Mouse (Mus musculus) liver, postnatal 0 days (tissue): Measurements from ENCODE around the gene Dpep2nb. TPM values are rescaled to one million over a fixed set of nuclear protein-coding genes. Genes with fewer than 3 reads are reported as not detected.
A peak's percentile ranks its signal among the peaks of the same experiment; 100 is the strongest.
"Not testable (repeated sequence)": the region's sequence is repeated elsewhere in the genome, so short reads cannot be mapped to it uniquely, and the experiment has no call there.

Experiments used
- ATAC-seq: fragments of 200-750 bp; cut with Nextera tagmentation; 2 replicates; pipeline ENCODE4 v1.8.0; 2017; ENCODE audit warnings: mild to moderate bottlenecking, moderate library complexity
- DNase-seq: peaks from one replicate; pipeline ENCODE4 v3.0.0-alpha.2; 2016
- H3K27ac ChIP-seq: fragments of 300-500 bp; sonication (generic); 2 replicates; pipeline ENCODE4 v1.5.1; 2014; ENCODE audit warnings: antibody characterized with exemption, moderate library complexity, mild to moderate bottlenecking, low read depth
- H3K27me3 ChIP-seq: fragments of 300-500 bp; sonication (generic); 2 replicates; pipeline ENCODE4 v1.6.1; 2014; ENCODE audit warnings: low read length, control low read depth, mixed read lengths; ENCODE audit not compliant: insufficient read depth
- H3K36me3 ChIP-seq: fragments of 300-500 bp; sonication (generic); replicated peaks from 2 replicates; pipeline ENCODE4 v1.6.1; 2014; ENCODE audit warnings: mild to moderate bottlenecking, control low read depth, low read length, moderate library complexity, mixed read lengths; ENCODE audit not compliant: insufficient read depth
- H3K4me1 ChIP-seq: fragments of 300-500 bp; sonication (generic); 2 replicates; pipeline ENCODE4 v1.6.1; 2014; ENCODE audit warnings: antibody characterized with exemption, mild to moderate bottlenecking, control low read depth; ENCODE audit not compliant: insufficient read depth
- H3K4me2 ChIP-seq: fragments of 300-500 bp; sonication (generic); 2 replicates; pipeline ENCODE4 v1.6.1; 2014; ENCODE audit warnings: low read depth, mild to moderate bottlenecking, low read length, moderate library complexity, mixed read lengths
- H3K4me3 ChIP-seq: fragments of 300-500 bp; sonication (generic); 2 replicates; pipeline ENCODE4 v1.5.1; 2014; ENCODE audit warnings: low read depth, low read length
- H3K9ac ChIP-seq: fragments of 300-500 bp; sonication (generic); replicated peaks from 2 replicates; pipeline ENCODE4 v1.6.1; 2014; ENCODE audit warnings: mild to moderate bottlenecking, moderate library complexity
- H3K9me3 ChIP-seq: fragments of 300-500 bp; sonication (generic); 2 replicates; pipeline ENCODE4 v1.6.1; 2016; ENCODE audit warnings: mild to moderate bottlenecking, control low read depth, low read length, mixed read lengths
- CTCF ChIP-seq: sonication (generic); IDR thresholded peaks from 2 replicates; pipeline ENCODE4 v1.5.1; 2016; ENCODE audit warnings: antibody characterized with exemption, low read depth
- EP300 ChIP-seq: IDR thresholded peaks from 2 replicates; pipeline ENCODE4 v1.6.1; 2016; ENCODE audit warnings: antibody characterized with exemption, low read depth, mild to moderate bottlenecking
- WGBS: fragments of 180-500 bp; shearing (Covaris S2); extraction: QIAGEN DNeasy Blood & Tissue Kit; methylation state at CpG from one replicate; pipeline ENCODE4 v1.1.7; 2014; ENCODE audit not compliant: insufficient replicate concordance; 5-methylcytosine and 5-hydroxymethylcytosine counted together
- polyA plus RNA-seq: library from polyadenylated mRNA; unstranded; fragments of >200 nt; fragmentation: Nextera tagmentation; extraction: Ambion mirVana; gene quantifications from 2 replicates; pipeline ENCODE4 v1.2.1, GENCODE M21; 2015

Dpep2nb gene
- polyA plus RNA-seq, 1 experiment from 2014 or later, result not detected

DNA sequence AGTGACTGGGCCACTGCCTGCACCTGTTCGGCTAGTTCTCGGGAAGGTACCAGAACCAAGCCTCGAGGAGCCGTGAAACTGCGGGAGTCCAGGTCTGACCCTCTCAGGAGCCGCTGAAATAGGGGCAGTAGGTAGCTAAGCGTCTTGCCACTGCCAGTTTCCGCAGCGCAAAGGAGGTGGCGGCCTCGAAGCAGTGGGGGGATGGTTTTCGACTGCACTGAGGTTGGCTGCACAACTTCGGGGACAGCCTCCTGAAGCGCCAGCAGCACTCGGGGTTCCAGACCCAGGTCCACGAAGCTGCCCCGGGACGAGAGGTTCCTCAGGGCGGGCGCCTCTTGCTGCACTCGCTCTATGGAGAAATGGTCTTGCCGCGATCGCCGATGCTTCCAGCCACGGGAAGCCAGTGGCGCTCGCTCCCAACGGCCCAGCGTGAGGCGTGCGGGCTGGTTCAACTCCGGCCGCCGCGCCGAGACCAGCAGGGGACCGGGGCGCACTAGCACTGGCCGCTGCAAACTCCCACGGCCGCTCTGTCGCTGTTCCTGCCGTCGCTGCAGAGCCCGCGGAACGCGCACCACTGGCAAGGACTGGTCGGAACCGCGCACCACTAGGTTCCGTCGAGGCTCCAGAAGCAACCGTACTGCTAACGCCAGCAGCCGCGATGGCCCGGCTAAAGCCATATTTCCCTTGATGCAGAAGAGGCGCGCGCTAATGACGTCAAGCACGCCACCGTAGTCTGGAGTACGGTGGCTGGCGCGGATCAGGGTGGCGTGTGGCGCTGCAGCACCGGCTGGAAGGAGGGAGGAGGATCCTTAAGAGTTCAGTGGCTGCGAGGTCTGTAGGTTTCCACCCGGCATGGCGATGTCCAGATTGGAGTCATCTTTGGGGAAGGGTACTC lies 5.2 kb upstream of the Dpep2nb start:
- Histone ChIP-seq H3K4me1 (peaks cover 18% of the 10 kb centered on the region), H3K9ac (peak overlapping the region; percentile 80), H3K9me3 (no peaks in the 10 kb centered on the region), H3K27ac (peak overlapping the region; percentile 82), H3K4me3 (peak overlapping the region; percentile 72), H3K4me2 (peak overlapping the region; percentile 94), H3K36me3 (no peaks in the 10 kb centered on the region), H3K27me3 (no peaks in the 10 kb centered on the region)
- TF ChIP-seq EP300, result peak; percentile 37; the same call in 1 of the 2 replicates
- TF ChIP-seq CTCF, result no peak; the same call in 1 of the 2 replicates
- peak; percentile 92 for ATAC-seq
- DNase-seq, result peak; percentile 94
- under 1% methylated on average over 68 of the region's 74 CpGs for WGBS

GRCm38 (mm10) chr8:106007891-106008290 lies 2.1 kb upstream of the Dpep2nb start:
- peaks cover 18% of the 10 kb centered on the region for H3K4me1 ChIP-seq
- ATAC-seq, result not testable (repeated sequence)

DNA sequence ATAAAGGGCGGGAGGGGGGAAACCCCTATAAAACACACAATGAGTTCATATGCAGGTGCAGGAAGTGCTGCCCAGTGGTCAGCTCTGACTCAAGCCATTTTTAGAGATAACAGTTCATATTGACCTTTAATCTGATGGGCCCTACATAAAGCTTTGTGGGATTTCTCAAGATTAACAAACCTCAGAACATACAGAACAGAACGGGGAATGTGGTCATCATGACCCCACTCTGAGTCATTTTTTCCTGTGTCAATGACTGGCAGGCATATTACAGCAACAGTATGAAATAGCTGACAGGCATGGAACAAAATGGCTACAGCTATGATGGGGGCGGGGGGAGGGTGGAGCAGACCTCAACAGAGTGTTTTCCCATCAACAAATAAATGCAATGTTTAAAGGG lies 1.4 kb upstream of the Dpep2nb start:
- no peak overlapping the region for H3K4me2 ChIP-seq
- H3K27ac ChIP-seq, result 0 out of 2 replicates have a peak overlapping the region, but pooled peaks have one; percentile 58
- ATAC-seq, result peak; percentile 35
- peak; percentile 32 for DNase-seq
- H3K4me1 ChIP-seq, result peaks cover 18% of the 10 kb centered on the region
- WGBS, result 53% methylated on average over 3 of the region's 3 CpGs
- no peaks in the 10 kb centered on the region for H3K27me3 ChIP-seq
- H3K36me3 ChIP-seq, result no peaks in the 10 kb centered on the region
- TF ChIP-seq EP300 (peak; percentile 91), CTCF (no peak)
- no peak overlapping the region for H3K4me3 ChIP-seq
- no peak overlapping the region for H3K9ac ChIP-seq
- H3K9me3 ChIP-seq, result no peaks in the 10 kb centered on the region

More at GRCm38 (mm10) chr8:106007891-106008290, 2.1 kb upstream of the Dpep2nb start:
- H3K9me3 ChIP-seq, H3K9ac ChIP-seq, H3K36me3 ChIP-seq, H3K27me3 ChIP-seq, H3K4me2 ChIP-seq, H3K27ac ChIP-seq, H3K4me3 ChIP-seq, DNase-seq: not testable (repeated sequence)
- 65% methylated on average over 3 of the region's 3 CpGs for WGBS
- TF ChIP-seq CTCF, result peak; percentile 46

GRCm38 (mm10) chr8:106006413-106006812 lies 638 bp upstream of the Dpep2nb start:
- ATAC-seq, result no peak
- Histone ChIP-seq H3K9ac (no peak overlapping the region), H3K36me3 (no peaks in the 10 kb centered on the region), H3K27ac (no peak overlapping the region), H3K27me3 (no peaks in the 10 kb centered on the region), H3K4me3 (no peak overlapping the region), H3K4me2 (no peak overlapping the region), H3K9me3 (no peaks in the 10 kb centered on the region), H3K4me1 (peaks cover 14% of the 10 kb centered on the region)
- no peak for DNase-seq
- 81% methylated on average over 4 of the region's 4 CpGs for WGBS
- peak; percentile 55 for TF ChIP-seq CTCF
- TF ChIP-seq EP300, result no peak

DNA sequence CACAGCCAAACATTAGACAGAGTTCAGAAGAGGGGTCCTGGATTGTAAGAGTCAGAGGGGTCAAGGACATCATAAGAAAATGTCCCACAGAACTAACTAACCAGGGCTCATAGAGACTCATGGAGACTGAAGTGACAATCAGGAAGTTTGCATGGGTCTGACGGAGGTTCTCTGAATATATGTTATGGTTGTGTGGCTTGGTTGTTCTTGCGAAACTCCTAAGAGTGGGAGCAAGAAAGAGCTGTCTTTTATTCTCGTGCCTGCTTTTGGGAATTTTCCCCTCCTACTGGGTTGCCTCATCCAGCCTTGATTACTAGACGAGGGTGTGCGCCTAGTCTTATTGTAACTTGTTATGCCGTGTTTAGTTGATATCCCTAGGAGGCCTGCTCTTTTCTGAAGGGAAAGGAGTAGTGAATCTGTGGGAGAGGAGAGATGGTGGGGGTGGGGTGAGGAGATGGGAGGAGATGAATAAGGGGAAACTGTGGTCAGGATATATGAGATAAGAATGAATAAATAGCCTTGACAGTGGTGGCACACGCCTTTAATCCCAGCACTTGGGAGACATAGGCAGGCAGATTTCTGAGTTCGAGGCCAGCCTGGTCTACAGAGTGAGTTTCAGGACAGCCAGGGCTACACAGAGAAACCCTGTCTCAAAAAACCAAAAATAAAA lies 1.1 kb downstream of the Dpep2nb start:
- no peak overlapping the region for H3K9ac ChIP-seq
- no peak overlapping the region for H3K4me3 ChIP-seq
- H3K9me3 ChIP-seq, result no peaks in the 10 kb centered on the region
- no peaks in the 10 kb centered on the region for H3K27me3 ChIP-seq
- no peak for ATAC-seq
- no peak for DNase-seq
- peaks cover 4% of the 10 kb centered on the region for H3K4me1 ChIP-seq
- TF ChIP-seq CTCF (no peak), EP300 (no peak)
- H3K36me3 ChIP-seq, result no peaks in the 10 kb centered on the region
- no peak overlapping the region for H3K4me2 ChIP-seq
- WGBS, result 52% methylated on average over 8 of the region's 8 CpGs
- no peak overlapping the region for H3K27ac ChIP-seq

DNA sequence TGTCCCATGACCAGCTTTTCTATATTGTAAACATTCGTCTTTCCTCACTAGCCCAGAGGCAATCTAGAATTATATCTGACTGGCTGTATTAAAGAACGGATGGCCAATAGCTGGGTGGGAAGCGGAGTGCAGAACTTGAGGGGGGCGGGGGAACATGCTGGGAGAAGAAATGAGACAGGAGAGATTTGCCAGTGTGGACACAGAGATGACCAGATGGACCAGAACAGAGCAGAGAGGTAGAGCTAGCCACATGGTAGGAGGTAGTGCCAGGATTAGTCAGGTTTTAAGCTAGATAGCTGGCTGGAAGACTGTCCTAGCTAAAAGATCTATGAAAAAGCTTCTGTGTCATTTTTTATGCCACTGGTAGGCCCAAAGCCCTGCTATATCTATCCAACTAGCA lies 3.9 kb downstream of the Dpep2nb start:
- no peak overlapping the region for H3K4me2 ChIP-seq
- no peaks in the 10 kb centered on the region for H3K27me3 ChIP-seq
- 72% methylated on average over 4 of the region's 4 CpGs for WGBS
- no peak overlapping the region for H3K4me3 ChIP-seq
- peaks cover 7% of the 10 kb centered on the region for H3K4me1 ChIP-seq
- no peak overlapping the region for H3K27ac ChIP-seq
- TF ChIP-seq EP300 (no peak), CTCF (no peak)
- ATAC-seq (no peak), DNase-seq (no peak)
- H3K36me3 ChIP-seq, result no peaks in the 10 kb centered on the region
- H3K9me3 ChIP-seq, result no peaks in the 10 kb centered on the region
- H3K9ac ChIP-seq, result no peak overlapping the region
